Mouse (Mus musculus): Measurements from ENCODE around the gene Trp53.

Trp53 gene

DNA sequence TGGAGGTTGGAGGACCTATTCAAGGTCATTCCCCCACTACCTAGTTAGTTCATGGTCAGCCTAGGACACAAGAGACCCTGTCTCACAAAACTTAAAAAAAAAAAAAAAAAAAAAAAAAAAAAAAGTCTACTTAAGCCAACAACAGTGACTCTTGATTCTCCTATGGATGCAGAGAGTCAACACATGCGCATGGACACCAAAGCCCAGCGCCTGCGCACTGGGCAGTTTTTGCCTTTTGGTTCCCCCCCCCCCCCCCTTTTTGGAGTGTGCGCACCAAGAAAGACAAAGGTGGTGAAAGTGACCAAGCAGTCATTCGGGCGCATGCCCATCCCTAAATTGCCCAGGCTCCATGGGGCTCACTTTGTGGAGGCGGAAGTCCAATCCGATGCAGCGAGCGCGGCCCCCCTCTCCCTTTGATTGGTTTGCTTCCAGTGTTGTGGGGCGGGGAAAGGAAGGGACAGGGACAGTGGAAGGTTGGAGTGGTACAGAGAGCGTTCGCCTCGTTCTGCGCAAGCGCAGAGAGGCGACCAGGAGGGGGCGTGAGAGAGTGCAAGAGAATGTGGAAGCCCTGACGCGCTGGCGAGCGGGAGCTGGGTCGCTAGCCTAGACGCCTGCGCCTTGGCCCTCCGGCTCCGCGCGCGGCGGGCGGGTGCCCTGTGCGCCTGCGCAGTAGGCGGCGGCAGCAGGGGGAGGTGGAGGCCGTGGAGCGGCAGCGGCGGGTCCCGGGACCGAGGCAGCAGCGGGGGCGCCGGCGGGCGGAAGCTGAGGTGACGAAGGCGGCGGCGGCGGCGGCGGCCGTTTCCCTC is 52.3 kb downstream of the Trp53 start, which contains the start of gene Fxr2:
Fxr2 (plus strand) TSS at position 707 of the 806 bp plus-strand sequence.
- peak; percentile 100 for DNase-seq

DNA sequence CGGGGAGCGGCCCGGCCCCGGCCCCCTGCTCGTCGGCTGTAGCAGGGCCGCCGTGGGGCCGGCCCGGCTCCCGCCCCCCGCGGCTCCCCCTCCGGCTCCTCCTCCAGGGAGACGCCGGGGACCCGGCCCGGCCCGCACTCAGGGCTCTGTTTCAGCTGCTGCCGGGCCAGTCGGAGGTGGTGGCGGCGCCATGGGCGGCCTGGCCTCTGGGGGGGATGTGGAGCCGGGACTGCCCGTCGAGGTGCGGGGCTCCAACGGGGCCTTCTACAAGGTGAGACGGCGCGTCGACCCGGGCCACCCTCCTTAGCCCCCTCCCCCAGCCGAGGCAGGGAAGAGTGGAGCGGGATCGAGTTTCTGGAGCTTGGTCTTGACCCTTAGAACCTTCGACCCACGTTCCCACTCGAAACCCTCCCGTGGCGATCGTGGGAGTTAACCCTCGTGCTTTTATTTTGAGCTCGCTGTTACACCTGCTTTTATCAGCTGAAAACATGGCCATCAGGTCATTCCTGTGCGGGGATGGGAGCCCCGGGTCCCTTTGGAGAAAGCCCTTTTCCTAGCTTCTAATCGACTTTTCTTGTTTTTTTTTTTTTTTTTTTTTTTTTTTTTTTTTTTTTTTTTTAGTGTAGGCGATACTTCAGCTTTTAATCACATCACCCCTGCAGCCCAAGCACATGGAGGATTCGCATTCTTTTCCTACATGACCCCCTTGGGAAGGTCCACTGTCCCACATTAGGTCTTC is 53.1 kb downstream of the Trp53 start:
- DNase-seq = no peak

DNA sequence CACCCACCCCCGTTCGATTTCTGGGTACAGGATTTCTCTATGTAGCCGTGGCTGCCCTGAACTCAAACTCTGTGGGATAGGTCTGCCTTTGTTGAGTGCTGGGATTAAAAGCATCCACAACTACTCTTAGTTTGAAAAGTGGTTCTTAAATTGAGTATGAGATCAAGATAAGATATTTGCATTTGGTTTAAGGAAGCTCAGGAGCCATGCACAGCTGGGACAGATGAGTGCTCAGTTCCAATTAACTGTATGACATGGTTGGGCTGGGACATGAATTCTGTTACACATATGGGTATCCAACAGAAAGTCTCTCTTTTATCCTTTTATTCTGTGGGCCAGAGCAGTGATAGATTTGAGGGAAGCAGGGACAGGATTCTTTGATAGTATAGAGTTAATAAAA is 55.3 kb downstream of the Trp53 start:
- no peak for DNase-seq
